Mouse (Mus musculus) left cerebral cortex, adult 18-20 months (tissue): ENCODE data around the gene Pitx2. TPM values are rescaled to one million over a fixed set of nuclear protein-coding genes. Genes with fewer than 3 reads are reported as not detected.

ENCODE experiments used
- DNase-seq, 2 experiments: peaks; one replicate each; pipeline ENCODE4 v3.0.0; 2021 to 2022; ENCODE audit warnings: low spot score in 2 of 2, mixed read lengths in 1 of 2
- total RNA-seq, 2 experiments: library from RNA; stranded (reverse); gene quantifications; 2 replicates each; pipeline ENCODE4 v1.2.3; 2021

Pitx2 gene
- total RNA-seq, 2 experiments from 2014 or later: not detected

DNA sequence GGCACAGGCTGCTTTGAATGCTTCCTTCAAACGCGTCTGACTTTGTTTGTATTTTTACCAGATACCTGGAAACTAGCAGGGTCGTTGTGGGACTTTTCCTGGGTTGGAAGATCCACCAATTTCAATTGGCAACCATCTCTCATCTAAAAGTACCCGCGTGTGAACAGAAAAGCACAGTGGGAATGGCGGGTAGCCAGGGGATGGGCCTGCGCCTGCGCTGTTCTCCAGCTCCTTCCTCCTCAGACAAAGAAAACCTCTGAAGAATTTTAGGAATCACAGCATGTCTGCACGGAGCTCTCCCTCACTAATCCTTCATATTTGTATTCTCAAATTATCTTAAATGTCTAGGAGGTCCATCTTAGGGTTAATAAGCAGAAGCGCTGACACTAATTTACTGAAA, 54.6 kb downstream of the Pitx2 start:
- no peak for DNase-seq

DNA sequence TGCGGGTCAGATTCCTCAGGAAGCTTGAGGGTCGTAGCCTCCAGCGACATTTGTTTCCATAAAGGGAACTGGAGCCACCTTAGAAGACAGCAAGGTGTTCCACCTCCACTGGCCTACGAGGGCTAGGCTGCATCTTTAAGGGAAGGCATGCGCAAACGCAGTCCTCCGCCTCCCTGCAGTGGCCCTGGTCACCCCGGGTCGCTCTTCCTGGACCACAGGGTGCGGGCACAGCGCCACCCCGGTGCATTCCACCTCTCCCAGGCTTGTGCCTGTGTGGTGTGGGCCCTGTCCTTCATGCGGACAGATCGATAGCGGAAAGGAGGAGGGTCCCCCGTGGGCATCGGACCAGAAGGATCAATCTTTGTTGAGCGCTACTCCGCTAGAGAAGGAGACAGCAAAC, 56.6 kb downstream of the Pitx2 start:
- DNase-seq: no peak

DNA sequence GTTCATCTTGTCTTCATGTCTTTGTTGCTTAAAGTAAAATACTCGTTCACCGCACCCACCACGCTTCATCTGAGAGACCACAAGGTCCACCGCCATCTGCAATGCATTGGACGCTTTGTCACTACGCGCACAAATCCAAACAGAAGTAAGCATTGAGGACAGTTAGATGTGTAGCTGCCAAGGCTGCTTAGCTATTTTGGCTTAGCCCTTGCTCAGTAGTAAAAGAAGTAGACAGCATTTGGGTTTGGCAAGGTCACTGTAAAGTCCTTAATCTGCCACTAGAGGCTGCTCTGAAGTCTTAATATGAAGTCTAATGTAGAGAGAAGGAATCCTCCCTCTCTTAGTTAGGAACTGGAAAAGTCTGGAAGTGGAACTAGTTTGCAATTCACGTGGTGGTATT, 57.1 kb downstream of the Pitx2 start:
- DNase-seq: no peak

DNA sequence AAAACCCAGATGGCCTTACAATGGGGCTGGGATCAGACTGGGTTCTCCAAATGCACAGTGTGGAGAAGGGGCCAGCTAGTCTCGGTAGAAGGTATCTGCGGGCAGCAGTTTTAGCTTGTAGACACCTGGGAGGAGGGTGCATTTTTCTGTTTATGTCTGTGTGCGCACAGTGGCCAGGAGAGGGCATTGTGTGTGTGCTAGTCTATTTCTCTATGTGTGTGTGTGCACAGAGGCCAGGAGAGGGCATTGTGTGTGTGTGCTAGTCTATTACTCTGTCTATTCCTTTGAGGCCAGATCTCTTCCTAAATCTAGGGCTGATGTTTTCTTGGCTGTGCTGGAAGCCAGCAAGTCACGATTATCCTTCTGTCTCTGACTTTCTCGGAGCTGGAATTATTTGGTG, 58.8 kb downstream of the Pitx2 start:
- DNase-seq: no peak

Other genes with a start within 250 kb of the Pitx2 start
- 1 to 10 TPM; 1.6 to 2.0 TPM for gene Enpep, start 132.8 kb downstream of the Pitx2 start, total RNA-seq